Mouse (Mus musculus): ENCODE results near the gene Vamp2.

The Vamp2 gene

DNA sequence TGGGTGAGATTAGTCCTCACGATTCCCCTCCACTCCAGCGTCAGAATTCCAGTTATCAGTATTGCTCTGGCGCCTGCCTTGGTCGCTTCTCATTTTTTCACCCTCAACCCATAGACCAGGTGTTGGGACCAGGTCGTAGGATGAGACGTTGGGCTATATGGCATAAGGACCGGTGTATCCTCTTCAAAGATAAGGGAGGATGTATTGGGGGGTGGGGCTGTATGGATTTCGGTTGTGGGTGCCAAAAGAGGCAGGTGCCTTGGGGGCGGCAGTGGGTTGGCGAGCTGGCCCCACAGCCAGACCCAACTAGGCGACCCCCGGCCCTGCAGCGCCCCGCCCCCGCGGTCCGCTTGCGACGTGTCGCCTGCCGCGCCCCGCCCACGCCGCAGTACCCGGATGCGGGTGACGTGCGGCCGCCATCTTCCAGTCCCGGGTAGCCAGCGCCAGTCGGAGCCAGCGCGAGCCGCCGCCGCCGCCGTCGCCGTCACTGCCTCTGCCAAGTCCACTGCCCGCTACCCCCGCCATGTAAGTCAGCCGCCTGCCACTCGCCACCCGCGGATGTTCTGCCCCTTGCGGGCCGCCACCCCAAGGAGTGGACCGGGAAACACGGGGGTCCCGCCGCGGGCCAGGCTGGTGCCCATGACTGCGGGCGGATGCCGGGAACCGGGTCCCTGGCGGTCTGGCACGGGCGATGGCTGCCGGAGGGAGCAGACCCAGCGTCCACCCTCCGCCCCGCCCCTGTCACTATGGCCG is at the start of gene Vamp2:
Gene Vamp2 (plus strand): TSS at position 388 of the 753 bp plus-strand sequence.
- peak; percentile 92 for DNase-seq (ENCODE audit: low read depth)

DNA sequence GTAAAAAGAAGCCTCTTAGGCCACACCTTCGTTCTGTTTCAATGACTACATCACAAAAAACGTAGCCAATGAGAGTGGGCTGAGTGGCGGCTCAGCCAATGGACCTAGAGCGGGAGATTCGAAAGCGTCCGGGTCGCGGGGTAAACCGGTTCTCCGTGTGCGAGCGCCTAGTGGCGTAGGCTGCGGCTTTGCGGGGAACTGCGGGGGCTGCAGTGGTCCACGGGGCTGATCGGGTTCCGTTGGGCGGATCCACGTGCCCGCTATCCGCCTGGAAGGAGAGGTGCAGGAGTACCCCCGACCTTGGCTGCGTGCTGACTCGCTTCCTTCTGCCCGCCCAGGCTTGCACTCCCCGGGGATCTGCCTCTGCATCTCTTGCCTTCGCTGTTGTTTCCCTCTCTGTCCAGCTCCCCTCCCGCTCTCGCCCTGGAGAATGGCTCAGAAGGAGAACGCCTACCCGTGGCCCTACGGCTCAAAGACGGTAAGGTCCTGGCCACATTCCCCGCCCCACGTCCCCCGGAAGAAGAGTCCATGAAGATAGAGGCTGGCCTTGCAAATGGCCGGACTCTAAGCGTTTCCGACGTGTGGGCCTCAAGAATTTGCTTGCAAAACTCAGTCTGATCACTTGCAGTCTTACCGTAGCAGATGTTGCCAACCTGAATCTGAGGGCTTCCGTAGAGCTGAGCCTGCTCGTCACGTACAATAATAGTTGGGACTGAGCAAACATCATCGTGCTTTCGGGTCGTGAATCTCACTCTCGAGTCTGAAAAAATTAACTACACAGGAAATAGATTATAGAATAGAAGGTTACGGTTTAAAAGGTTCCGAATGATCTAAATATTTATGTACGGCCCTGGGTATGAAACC is 42.5 kb upstream of the Vamp2 start, which contains the start of gene Aurkb:
Gene Aurkb (plus strand): TSS at position 117 of the 864 bp plus-strand sequence.
- peak; percentile 93 for DNase-seq (ENCODE audit: low read depth)

- no peak for DNase-seq (ENCODE audit: low read depth)
Measured at GRCm38 (mm10) chr11:69046395-69046774, 41.9 kb upstream of the Vamp2 start.

DNA sequence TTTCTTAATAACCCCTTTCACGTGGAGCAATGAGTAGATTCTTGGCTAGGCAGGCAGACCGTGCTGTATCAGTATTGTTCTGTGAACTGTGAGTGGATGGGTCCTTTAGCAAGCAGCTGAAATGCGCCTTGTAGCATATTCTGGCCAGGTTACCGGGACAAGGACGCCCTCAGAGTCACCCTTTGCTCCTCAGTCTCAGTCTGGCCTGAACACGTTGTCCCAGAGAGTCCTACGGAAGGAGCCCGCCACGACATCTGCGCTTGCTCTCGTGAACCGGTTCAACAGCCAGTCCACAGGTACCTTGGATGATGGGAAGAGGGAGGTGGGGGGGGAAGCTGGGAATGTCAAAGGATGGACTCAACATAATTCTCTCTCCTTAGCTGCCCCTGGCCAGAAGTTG is 40.7 kb upstream of the Vamp2 start:
- no peak for DNase-seq (ENCODE audit: low read depth)

- no peak for DNase-seq (ENCODE audit: low read depth)
Measured at GRCm38 (mm10) chr11:69048151-69048550, 40.1 kb upstream of the Vamp2 start.

DNA sequence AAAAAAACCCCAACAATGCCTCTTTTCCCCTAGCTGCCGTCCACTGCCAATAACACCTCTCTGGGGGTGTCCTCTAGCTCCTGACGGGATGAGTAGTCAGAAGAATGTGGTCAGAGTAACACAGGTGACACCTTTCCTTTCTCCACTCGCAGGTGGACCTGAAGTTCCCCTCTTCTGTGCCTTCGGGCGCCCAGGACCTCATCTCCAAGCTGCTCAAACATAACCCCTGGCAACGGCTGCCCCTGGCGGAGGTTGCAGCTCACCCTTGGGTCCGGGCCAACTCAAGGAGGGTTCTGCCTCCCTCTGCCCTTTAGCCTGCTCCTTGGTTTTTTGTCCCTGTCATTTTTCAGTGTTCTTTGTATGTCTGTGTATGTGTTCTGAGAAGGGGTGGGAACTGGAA is 37.5 kb upstream of the Vamp2 start:
- no peak for DNase-seq (ENCODE audit: low read depth)

- no peak for DNase-seq (ENCODE audit: low read depth)
Measured at GRCm38 (mm10) chr11:69051771-69052170, 36.5 kb upstream of the Vamp2 start.

- DNase-seq (ENCODE audit: low read depth), result no peak
Measured at GRCm38 (mm10) chr11:69052824-69053421, 35.4 kb upstream of the Vamp2 start.

DNA sequence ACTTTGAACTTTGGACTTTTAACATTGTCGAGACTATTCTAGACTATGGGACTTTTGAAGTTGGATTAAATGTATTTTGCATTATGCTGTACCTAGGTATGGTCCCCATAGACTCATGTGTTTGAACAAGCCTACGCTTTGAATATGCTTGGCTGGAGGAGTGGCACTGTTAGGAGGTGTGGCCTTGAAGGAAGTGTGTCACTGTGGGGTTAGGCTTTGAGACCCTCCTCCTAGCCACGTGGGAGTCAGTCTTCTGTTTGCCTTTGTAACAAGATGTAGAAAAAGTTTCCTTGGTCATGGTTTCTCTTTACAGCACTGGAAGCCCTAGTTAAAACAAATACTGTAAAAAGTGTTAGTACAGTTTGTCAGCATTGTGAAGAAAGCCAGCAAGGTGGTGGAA is 34.4 kb upstream of the Vamp2 start:
- no peak for DNase-seq (ENCODE audit: low read depth)

GRCm38 (mm10) chr11:69058265-69058664 is 30.0 kb upstream of the Vamp2 start:
- no peak for DNase-seq (ENCODE audit: low read depth)

DNA sequence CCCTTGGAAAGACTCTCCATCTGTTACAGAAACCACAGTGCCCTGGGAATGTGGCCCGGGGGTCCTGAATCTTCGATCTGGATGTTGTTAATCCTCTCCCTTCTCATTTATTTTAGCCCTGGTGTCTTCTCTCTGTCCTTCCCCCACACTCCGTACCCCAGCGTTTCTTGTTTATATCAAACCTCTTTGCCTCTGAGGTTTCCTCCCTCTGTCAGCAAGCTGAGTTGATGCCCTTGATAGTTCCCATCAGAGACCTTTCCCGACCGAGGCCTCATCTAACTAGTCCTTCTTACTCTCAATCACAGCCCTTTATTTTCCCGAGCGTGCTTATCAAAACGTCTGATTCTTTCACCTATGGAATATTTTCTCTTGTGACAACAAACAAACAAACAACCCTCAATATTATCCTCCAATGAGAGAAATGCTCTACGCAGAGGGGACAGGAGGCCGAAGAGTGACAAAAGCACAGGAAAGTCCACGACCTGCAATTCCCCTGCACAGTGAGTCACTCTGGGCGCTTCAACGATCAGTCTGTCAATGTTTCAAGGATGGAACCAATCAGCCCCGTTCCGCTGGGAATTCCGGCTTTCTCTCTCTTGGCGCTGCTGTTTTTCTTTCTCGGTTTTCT is 29.4 kb upstream of the Vamp2 start:
- no peak for DNase-seq (ENCODE audit: low read depth)

DNA sequence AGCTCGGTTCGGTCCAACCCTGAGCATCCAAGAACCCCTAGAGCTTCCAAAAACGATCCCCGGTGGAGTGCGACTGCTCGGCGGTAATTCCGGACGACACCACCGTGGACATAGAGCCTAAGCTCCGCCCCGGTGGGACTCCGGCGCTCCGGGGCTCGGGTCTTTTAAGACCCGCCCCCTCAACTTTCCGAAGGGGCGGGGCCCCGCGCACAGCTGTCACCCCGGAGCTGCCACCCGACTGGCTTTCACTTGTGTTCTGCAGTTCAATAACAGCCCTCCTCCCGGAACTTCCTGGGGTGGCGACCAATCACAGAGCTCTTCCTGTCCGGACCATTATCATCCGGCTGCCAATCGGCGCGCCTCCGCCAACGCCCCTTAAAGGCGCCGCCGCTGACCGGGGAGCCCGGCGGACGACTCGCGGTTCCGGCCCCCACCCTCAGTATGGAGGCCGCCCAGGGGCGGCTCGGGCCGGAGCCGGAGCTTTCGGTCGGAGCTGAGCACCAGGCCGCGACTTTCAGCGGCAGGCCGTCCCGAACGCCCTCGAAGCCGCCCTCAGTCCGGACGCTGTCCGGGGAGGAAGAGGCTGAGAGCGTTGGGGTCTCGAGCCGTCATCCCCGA is 28.8 kb upstream of the Vamp2 start, which contains the start of gene Borcs6:
Gene Borcs6 (plus strand): TSS at position 361 of the 618 bp plus-strand sequence.
- DNase-seq (ENCODE audit: low read depth), result peak; percentile 97

- DNase-seq (ENCODE audit: low read depth), result peak; percentile 52
Measured at GRCm38 (mm10) chr11:69059975-69060411, 28.3 kb upstream of the Vamp2 start.

GRCm38 (mm10) chr11:69060448-69061254 is 27.6 kb upstream of the Vamp2 start:
- peak; percentile 52 for DNase-seq (ENCODE audit: low read depth)

DNA sequence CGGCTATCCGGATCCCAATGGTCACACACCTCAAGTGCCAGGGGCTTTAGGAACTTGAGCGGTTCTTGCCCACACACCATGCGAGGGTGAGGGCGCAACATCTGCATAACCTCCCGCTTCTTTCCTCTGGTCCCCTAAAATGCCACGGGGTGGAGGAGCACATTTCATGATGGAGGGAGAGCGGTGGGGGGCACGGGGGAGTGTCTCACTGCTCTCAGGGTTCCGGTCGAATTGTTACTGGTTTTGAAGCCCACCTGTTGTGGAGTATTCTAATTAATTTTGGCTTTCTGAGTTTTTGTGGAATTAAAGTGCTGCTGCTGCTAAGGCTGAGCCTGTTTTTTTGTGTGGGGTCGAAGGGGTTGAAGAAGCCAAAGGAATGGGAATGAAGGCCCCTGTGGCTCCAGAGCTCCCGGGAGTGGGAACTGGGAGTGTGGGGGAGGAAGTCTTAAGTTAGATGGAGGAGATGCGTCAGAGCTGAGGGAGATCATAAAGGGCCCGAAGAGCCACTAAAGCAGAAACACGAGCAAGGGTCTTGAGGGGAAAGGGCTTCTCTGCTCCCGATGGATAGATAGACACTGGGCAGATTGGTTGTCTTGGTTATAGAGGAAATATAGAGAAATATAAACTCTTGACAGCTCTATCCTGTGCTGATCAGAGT is 26.9 kb upstream of the Vamp2 start:
- DNase-seq (ENCODE audit: low read depth), result no peak

GRCm38 (mm10) chr11:69062194-69062760 is 26.0 kb upstream of the Vamp2 start:
- DNase-seq (ENCODE audit: low read depth), result peak; percentile 86

DNA sequence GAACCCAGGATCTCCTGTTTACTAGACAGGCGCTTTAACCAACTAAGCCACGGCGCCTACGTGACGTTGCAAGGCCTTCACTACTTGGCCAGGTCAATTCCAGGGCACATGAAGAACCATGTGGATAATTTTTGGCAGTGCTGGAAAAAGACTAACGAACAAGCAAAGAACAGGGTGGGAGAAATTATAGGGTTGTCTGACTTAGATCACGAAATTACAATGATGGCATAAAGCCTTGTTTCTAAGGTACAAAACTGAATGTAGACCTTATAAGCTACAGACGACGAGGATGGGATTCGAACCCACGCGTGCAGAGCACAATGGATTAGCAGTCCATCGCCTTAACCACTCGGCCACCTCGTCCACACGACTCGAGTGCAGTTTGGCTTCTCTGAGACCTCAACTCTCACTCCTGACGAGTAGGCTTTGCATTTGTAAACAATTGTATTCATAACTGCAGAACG is 25.5 kb upstream of the Vamp2 start:
- DNase-seq (ENCODE audit: low read depth), result peak; percentile 96

- peak; percentile 89 for DNase-seq (ENCODE audit: low read depth)
Measured at GRCm38 (mm10) chr11:69063413-69064201, 24.7 kb upstream of the Vamp2 start.
